Mouse (Mus musculus) kidney, postnatal 25 days (tissue): ENCODE results near the gene Gm3055.
"Not testable (repeated sequence)": the region's sequence is repeated elsewhere in the genome, so short reads cannot be mapped to it uniquely, and the experiment has no call there.

Source experiments
- DNase-seq, 2 experiments: peaks; one replicate each; pipeline ENCODE4 v3.0.0; 2021; ENCODE audit warnings: mixed read lengths in 2 of 2

The Gm3055 gene

DNA sequence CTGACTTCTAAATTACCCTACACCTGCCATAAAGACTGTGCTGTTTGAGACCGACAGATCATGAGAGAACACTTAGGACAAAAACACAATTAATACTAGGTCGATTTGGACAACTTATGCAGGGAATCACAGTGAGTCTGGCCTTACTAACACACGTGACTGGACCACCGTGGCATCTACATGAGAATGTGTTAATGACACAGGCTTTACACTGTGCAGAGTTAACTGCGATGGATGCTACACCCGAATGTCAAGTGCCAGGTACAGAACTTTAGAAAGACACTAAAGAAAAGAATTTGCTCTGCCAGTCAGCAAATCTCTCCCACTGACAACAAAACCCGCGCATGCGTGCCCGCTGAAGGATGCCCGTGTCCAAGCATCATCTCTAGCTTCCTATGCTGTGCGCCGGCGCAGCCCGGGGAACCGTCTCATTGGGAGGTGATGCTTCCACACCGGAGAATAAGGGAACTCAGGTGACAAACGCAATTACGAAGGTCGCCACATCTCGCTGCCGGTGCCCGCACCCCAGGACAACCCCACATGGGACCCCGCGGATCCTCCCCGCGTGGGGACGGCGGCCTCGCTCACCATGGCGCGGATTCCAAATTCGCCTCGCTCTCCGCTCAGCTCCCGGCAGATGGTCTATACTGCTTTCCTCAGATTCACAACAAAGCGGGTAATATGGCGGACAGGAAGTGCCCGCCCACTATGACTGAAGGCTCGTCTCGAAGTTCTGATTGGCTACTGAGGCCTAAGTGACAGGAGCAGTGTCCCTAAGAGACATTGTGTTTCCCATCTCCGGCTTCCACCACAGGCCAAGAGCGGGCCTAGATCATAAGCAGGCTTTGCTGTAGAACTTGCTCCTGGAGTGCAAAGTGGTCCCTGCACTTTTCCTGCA, at the start of gene Gm3055:
Gm3055 (minus strand) TSS at position 656 of the 898 bp plus-strand sequence.
- not testable (repeated sequence) for DNase-seq

DNA sequence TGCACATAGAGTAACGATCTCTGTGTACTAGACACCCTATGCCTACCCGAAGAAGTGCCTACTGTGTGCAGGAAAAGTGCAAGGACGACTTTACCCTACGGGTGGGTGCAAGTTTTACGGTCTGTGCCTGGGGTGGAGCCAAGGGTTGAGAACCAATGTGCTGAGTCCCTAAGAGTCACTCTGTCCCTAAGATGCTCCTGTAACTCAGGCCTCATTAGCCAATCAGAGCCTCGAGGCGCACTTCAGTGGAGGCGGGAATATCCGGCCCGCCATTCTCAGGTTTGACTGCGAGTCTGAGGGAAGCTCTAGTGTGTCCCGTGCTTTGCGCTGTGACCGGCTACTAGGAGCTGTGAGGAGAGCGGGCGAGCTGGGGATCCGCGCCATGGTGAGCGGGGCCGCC, 40.9 kb upstream of the Gm3055 start, which contains the start of gene Gm4767:
Gm4767 (plus strand) TSS at position 288 of the 400 bp plus-strand sequence.
- peak in 1 of 2 experiments; percentile 31 for DNase-seq

DNA sequence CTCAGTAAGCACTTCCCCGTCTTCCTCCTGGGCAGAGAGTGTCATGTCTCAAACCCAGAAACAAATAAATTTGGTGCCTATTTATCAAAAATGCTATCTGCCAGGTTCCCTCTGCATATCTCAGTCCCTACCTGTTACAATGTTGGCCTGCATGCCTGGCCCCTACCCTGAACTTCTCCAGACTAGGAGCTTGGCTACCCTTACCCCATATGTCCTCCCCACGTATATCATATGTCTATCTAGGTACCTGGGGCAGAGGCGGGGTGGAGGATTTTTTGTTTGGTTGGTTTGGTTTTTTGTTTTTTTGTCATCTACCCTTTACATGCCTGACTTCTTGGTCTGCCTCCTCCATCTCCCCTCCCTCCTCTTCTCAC, 430 bp upstream of the Gm3055 start:
- not testable (repeated sequence) for DNase-seq

DNA sequence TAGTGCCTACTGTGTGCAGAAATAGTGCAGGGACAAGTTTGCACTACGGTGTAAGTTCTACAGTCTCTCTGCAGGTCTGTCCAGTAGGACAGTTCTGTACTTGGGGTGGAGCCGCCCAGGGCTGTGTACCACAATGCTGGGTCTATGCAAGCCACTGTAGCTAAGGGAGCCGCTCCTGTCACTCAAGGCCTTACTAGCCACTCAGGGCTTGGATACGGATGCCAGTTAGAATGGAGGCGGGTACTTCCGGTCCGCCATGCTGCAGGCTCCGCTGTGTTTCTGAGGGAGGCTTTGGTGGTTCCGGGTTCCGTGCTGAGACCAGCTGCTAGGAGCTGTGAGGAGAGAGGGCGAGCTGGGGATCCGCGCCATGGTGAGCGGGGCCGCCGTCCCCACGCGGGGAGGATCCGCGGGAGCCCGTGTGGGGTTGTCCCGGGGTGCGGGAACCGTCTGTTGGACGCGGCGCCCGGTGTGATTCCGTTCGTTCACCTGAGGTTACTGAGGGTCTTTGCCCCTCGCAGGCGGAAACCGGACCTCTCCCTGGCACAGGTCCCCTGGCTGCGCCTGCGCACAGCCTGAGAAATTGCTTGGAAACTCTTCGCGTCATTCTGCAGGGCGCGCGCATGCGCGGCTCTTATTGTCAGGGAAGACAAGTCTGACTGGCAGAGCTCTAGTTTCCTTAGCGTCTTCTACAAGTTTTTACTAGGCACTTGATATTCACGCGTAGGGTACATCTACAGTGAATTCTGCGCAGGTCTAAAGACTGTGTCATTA, 66.2 kb downstream of the Gm3055 start, which contains the start of gene Zfp433:
Zfp433 (plus strand) TSS at position 295 of the 771 bp plus-strand sequence.
- not testable (repeated sequence) for DNase-seq
